Mouse (Mus musculus): ENCODE data around the gene Dcaf4.

Dcaf4 gene

GRCm38 (mm10) chr12:83551305-83551704 lies 31.0 kb downstream of the Dcaf4 start:
- DNase-seq (ENCODE audit: low spot score in 2 of 2) = no peak

- no peak for DNase-seq (ENCODE audit: low spot score in 2 of 2)
These were observed 33.5 kb downstream of the Dcaf4 start for GRCm38 (mm10) chr12:83553816-83554215.

GRCm38 (mm10) chr12:83555605-83556004 lies 35.3 kb downstream of the Dcaf4 start:
- no peak for DNase-seq (ENCODE audit: low spot score in 2 of 2)

- DNase-seq (ENCODE audit: low spot score in 2 of 2) = no peak
These were observed 38.2 kb downstream of the Dcaf4 start for GRCm38 (mm10) chr12:83558496-83558895.

GRCm38 (mm10) chr12:83560189-83560588 lies 39.9 kb downstream of the Dcaf4 start:
- DNase-seq (ENCODE audit: low spot score in 2 of 2) = no peak

GRCm38 (mm10) chr12:83562589-83562988 lies 42.3 kb downstream of the Dcaf4 start:
- DNase-seq (ENCODE audit: low spot score in 2 of 2) = no peak

GRCm38 (mm10) chr12:83569866-83570265 lies 49.6 kb downstream of the Dcaf4 start:
- DNase-seq (ENCODE audit: low spot score in 2 of 2) = no peak

- DNase-seq (ENCODE audit: low spot score in 2 of 2) = no peak
These were observed 52.5 kb downstream of the Dcaf4 start for GRCm38 (mm10) chr12:83572717-83573116.

GRCm38 (mm10) chr12:83577445-83577844 lies 57.2 kb downstream of the Dcaf4 start:
- no peak for DNase-seq (ENCODE audit: low spot score in 2 of 2)

GRCm38 (mm10) chr12:83578356-83578755 lies 58.1 kb downstream of the Dcaf4 start:
- no peak for DNase-seq (ENCODE audit: low spot score in 2 of 2)

GRCm38 (mm10) chr12:83578896-83579569 lies 58.8 kb downstream of the Dcaf4 start:
- DNase-seq (ENCODE audit: low spot score in 2 of 2) = no peak

- DNase-seq (ENCODE audit: low spot score in 2 of 2) = no peak
These were observed 60.0 kb downstream of the Dcaf4 start for GRCm38 (mm10) chr12:83580283-83580682.

- no peak for DNase-seq (ENCODE audit: low spot score in 2 of 2)
These were observed 61.8 kb downstream of the Dcaf4 start for GRCm38 (mm10) chr12:83582106-83582505.

GRCm38 (mm10) chr12:83582747-83583146 lies 62.5 kb downstream of the Dcaf4 start:
- DNase-seq (ENCODE audit: low spot score in 2 of 2) = no peak

- DNase-seq (ENCODE audit: low spot score in 2 of 2) = no peak
These were observed 66.4 kb downstream of the Dcaf4 start for GRCm38 (mm10) chr12:83586628-83587027.

Data from right cerebral cortex, postnatal 36 days (tissue).